Mouse (Mus musculus): ENCODE results near the gene Galk1.

GRCm38 (mm10) chr11:116007095-116007850 is 5.2 kb downstream of the Galk1 start:
- TF ChIP-seq CTCF (IDR thresholded peaks at IDR 0.05; ENCODE audit: low read depth): no peak
- no peak for TF ChIP-seq EP300 (IDR thresholded peaks at IDR 0.05; ENCODE audit: low read depth)

Data from liver, embryonic 14.5 days (tissue).